Mouse (Mus musculus): ENCODE measurements around the gene Thbd.

GRCm38 (mm10) chr2:148381076-148381475, 26.9 kb downstream of the Thbd start:
- TF ChIP-seq EP300 (IDR thresholded peaks at IDR 0.05; ENCODE audit: low read depth in 1 of 2, low read length in 2 of 2) (no peak), POLR2A (IDR thresholded peaks at IDR 0.05; ENCODE audit: control insufficient read depth in 1 of 2, insufficient read depth in 1 of 2, low read depth in 1 of 2, low read length in 2 of 2, poor library complexity in 1 of 2) (no peak), RAD21 (IDR thresholded peaks at IDR 0.05; ENCODE audit: low read depth, low read length) (no peak), GABPA (IDR thresholded peaks at IDR 0.05; ENCODE audit: low read depth, low read length) (no peak), SMC3 (IDR thresholded peaks at IDR 0.05; ENCODE audit: low read depth, low read length) (no peak), CTCF (IDR thresholded peaks at IDR 0.05 in 2 of 3, conservative IDR thresholded peaks at IDR 0.05 in 1 of 3; ENCODE audit: control insufficient read depth in 1 of 3, insufficient read depth in 1 of 3, low read depth in 2 of 3, low read length in 3 of 3, poor library complexity in 1 of 3, severe bottlenecking in 1 of 3) (no peak), ZMIZ1 (IDR thresholded peaks at IDR 0.05; ENCODE audit: low read depth, low read length) (no peak)

All from MEL (cell line).